Mouse (Mus musculus): ENCODE data around the gene Prickle2. TPM values are rescaled to one million over a fixed set of nuclear protein-coding genes. Genes with fewer than 3 reads are reported as not detected.

Gene Prickle2
- polyA plus RNA-seq, 1 experiment from 2014 or later: 7.4 TPM

DNA sequence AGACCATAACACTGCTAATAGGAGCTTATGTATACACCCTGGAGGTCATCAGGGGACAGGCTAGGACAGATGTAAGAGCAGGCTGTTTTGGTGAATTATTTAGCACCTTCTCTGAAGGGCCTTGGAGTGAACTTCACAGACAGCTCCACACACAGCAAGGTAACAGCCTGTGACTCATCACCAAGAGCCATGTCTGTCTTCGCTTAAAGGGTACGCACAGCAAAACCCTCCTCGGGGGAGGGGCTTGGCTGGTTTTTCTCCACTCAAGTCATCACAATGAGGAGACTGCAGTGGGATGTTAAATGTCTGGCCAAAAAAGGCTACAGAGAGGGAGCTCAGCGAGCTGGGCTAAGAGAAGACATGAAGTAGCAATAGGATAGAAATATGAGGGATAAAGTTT is 206.5 kb downstream of the Prickle2 start:
- 65% methylated on average over 4 of the region's 4 CpGs for WGBS
- Histone ChIP-seq H3K36me3 (ENCODE audit: control insufficient read depth, insufficient read depth, low read length) (no peaks in the 10 kb centered on the region), H3K9me3 (ENCODE audit: control insufficient read depth, low read length) (no peaks in the 10 kb centered on the region), H3K27ac (ENCODE audit: low read depth, low read length) (no peak overlapping the region), H3K27me3 (ENCODE audit: control insufficient read depth, insufficient read depth, low read length) (no peaks in the 10 kb centered on the region), H3K4me3 (ENCODE audit: low read length) (no peak overlapping the region), H3K4me2 (replicated peaks; ENCODE audit: low read depth, low read length) (no peak overlapping the region), H3K4me1 (ENCODE audit: control insufficient read depth, insufficient read depth, low read length) (peaks cover 6% of the 10 kb centered on the region; the same call in 1 of the 2 replicates), H3K9ac (ENCODE audit: low read depth, low read length) (no peak overlapping the region)
- ATAC-seq (ENCODE audit: low FRiP score, low TSS enrichment): no peak

DNA sequence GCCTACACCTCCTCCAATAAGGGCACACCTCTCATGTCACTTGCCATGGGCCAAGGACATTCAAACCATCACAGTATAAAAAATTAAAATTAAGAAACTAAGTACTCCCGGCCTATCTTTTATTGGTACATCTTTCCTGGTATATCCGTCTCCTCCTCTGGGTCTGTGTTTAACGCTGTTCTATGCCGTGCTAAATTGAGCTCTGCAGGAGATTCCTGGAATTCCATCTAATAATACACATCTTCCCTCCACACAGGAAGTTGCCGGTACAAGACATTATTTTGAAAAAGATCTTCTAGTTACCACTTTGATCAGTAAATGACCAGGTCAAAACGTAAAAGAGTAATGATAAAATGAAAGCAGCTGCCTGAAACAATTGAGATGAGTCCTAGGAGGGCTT is 207.4 kb downstream of the Prickle2 start:
- no peak for ATAC-seq (ENCODE audit: low FRiP score, low TSS enrichment)
- Histone ChIP-seq H3K4me3 (ENCODE audit: low read length) (no peak overlapping the region), H3K9me3 (ENCODE audit: control insufficient read depth, low read length) (no peaks in the 10 kb centered on the region), H3K4me2 (replicated peaks; ENCODE audit: low read depth, low read length) (no peak overlapping the region), H3K9ac (ENCODE audit: low read depth, low read length) (no peak overlapping the region), H3K36me3 (ENCODE audit: control insufficient read depth, insufficient read depth, low read length) (no peaks in the 10 kb centered on the region), H3K27me3 (ENCODE audit: control insufficient read depth, insufficient read depth, low read length) (no peaks in the 10 kb centered on the region), H3K27ac (ENCODE audit: low read depth, low read length) (no peak overlapping the region), H3K4me1 (ENCODE audit: control insufficient read depth, insufficient read depth, low read length) (peaks cover 6% of the 10 kb centered on the region; the same call in 1 of the 2 replicates)
- WGBS: 57% methylated on average over 6 of the region's 6 CpGs

DNA sequence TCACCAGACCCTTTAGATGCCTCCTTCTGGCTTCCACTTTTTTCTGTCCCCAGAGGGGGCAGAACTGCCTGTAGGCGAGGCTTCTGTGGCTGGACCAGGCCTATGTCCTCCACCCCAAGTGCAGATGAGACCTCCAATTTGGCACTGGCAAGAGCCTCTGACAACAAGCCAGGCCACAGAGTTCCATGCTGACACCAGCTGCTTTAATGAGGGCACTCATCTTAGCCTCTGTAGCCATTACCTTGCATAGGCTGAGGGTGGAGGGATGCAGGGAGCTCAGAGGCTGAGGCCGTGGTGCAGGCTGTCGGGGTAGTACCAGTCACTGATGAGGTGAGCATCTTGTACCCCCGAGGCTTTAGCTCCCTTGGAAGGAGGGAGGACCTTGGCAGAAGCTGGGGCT is 208.7 kb downstream of the Prickle2 start:
- no peak overlapping the region for H3K4me2 ChIP-seq (replicated peaks; ENCODE audit: low read depth, low read length)
- ATAC-seq (ENCODE audit: low FRiP score, low TSS enrichment): no peak

DNA sequence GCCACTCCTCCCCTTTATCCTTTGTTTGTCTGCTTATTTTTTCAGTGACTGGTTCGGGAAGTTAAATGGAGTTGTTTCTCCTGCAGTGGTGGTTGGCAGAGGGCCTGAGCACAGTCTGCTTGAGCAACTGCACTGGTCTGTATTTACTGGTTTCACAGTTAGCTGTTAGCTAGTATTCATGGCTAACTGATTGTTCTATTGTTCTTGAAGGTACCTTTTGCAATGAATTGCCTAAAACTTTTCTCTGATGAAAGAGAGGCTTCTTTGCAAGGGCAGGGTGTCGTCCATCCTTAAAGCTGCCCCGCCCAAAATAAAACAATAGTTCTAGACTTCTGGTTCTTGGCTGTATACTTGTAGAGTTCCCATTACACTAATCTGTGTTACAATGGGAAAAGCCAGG is 210.5 kb downstream of the Prickle2 start:
- no peak overlapping the region for H3K4me2 ChIP-seq (replicated peaks; ENCODE audit: low read depth, low read length)
- no peak for ATAC-seq (ENCODE audit: low FRiP score, low TSS enrichment)
- no peak overlapping the region for H3K4me3 ChIP-seq (ENCODE audit: low read length)
- no peak overlapping the region for H3K9ac ChIP-seq (ENCODE audit: low read depth, low read length)
- no peak overlapping the region for H3K27ac ChIP-seq (ENCODE audit: low read depth, low read length)
- H3K9me3 ChIP-seq (ENCODE audit: control insufficient read depth, low read length): no peaks in the 10 kb centered on the region
- peaks cover 6% of the 10 kb centered on the region; the same call in 1 of the 2 replicates for H3K4me1 ChIP-seq (ENCODE audit: control insufficient read depth, insufficient read depth, low read length)
- no peaks in the 10 kb centered on the region for H3K27me3 ChIP-seq (ENCODE audit: control insufficient read depth, insufficient read depth, low read length)
- WGBS: 60% methylated on average over 3 of the region's 3 CpGs
- no peaks in the 10 kb centered on the region for H3K36me3 ChIP-seq (ENCODE audit: control insufficient read depth, insufficient read depth, low read length)

More for the DNA sequence above, 208.7 kb downstream of the Prickle2 start:
- Histone ChIP-seq H3K27ac (ENCODE audit: low read depth, low read length) (no peak overlapping the region), H3K27me3 (ENCODE audit: control insufficient read depth, insufficient read depth, low read length) (no peaks in the 10 kb centered on the region), H3K4me3 (ENCODE audit: low read length) (no peak overlapping the region), H3K4me1 (ENCODE audit: control insufficient read depth, insufficient read depth, low read length) (peaks cover 6% of the 10 kb centered on the region; the same call in 1 of the 2 replicates), H3K36me3 (ENCODE audit: control insufficient read depth, insufficient read depth, low read length) (no peaks in the 10 kb centered on the region), H3K9me3 (ENCODE audit: control insufficient read depth, low read length) (no peaks in the 10 kb centered on the region), H3K9ac (ENCODE audit: low read depth, low read length) (no peak overlapping the region)
- WGBS: 72% methylated on average over 4 of the region's 4 CpGs

DNA sequence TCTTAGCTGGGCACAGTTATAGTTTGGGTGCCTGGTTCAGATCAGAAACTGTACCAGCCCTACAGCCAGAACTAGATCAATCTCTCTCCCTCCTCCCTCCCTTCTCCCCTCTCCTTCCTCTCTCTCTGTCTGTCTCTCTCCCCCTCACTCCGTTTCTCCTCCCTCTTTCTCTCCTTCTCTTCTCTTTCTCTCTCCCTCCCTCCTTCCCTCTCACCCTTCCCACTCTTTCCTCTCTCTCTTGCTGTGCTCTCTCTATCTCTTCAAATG is 224.3 kb downstream of the Prickle2 start:
- WGBS: 12% methylated on average over 1 of the region's 1 CpGs

DNA sequence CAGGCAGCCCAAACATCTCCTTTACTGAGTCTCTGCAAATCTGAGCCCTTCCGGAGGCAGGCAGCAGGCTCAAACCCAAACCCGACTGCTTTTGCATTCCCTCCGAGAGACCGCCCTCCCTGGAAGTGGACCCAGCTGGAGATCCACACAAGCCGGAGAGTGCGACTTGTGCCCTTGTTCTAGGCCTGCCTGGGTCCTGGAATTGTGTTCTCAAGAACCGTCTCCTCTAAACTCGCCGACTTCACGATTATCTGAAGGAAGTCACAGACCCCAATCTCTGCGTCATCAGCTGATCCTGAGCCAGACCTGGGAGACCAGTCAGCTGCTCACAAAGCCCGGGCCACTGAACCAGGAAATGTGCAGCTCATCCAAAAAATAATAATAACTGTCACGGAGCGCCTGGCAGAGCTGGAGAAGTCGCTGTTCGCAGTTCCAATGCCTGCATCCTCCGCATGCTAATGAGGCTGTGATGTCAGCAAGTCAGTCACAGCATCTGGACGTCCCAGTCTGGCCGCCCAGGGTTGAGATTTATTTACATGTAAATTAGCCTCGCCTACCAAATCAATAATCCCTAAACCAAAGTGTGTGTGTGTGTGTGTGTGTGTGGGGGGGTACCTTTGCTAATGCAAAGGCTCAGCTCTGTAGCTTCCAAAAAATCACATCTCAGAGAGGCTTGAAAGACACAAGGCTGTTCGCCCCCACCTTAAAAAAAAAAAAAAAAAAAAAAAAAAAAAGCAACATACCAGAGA is 224.8 kb downstream of the Prickle2 start:
- peak overlapping the region; percentile 73 for H3K4me2 ChIP-seq (replicated peaks; ENCODE audit: low read depth, low read length)
- H3K27ac ChIP-seq (ENCODE audit: low read depth, low read length): peak overlapping the region; percentile 60; the same call in 1 of the 2 replicates
- H3K9ac ChIP-seq (ENCODE audit: low read depth, low read length): peak overlapping the region; percentile 59
- H3K4me1 ChIP-seq (ENCODE audit: control insufficient read depth, insufficient read depth, low read length): no peaks in the 10 kb centered on the region
- H3K9me3 ChIP-seq (ENCODE audit: control insufficient read depth, low read length): no peaks in the 10 kb centered on the region
- WGBS: under 1% methylated on average over 21 of the region's 21 CpGs
- peak overlapping the region; percentile 40 for H3K4me3 ChIP-seq (ENCODE audit: low read length)
- H3K27me3 ChIP-seq (ENCODE audit: control insufficient read depth, insufficient read depth, low read length): no peaks in the 10 kb centered on the region
- ATAC-seq (ENCODE audit: low FRiP score, low TSS enrichment): peak; percentile 75
- H3K36me3 ChIP-seq (ENCODE audit: control insufficient read depth, insufficient read depth, low read length): no peaks in the 10 kb centered on the region

More for the DNA sequence above, 224.3 kb downstream of the Prickle2 start:
- H3K27me3 ChIP-seq (ENCODE audit: control insufficient read depth, insufficient read depth, low read length): no peaks in the 10 kb centered on the region
- no peaks in the 10 kb centered on the region for H3K36me3 ChIP-seq (ENCODE audit: control insufficient read depth, insufficient read depth, low read length)
- H3K27ac ChIP-seq (ENCODE audit: low read depth, low read length): no peak overlapping the region
- H3K4me1 ChIP-seq (ENCODE audit: control insufficient read depth, insufficient read depth, low read length): no peaks in the 10 kb centered on the region
- peak; percentile 35; the same call in 1 of the 2 replicates for ATAC-seq (ENCODE audit: low FRiP score, low TSS enrichment)
- no peak overlapping the region for H3K9ac ChIP-seq (ENCODE audit: low read depth, low read length)
- peak overlapping the region; percentile 40; the same call in 1 of the 2 replicates for H3K4me3 ChIP-seq (ENCODE audit: low read length)
- H3K9me3 ChIP-seq (ENCODE audit: control insufficient read depth, low read length): no peaks in the 10 kb centered on the region
- H3K4me2 ChIP-seq (replicated peaks; ENCODE audit: low read depth, low read length): peak overlapping the region; percentile 73

DNA sequence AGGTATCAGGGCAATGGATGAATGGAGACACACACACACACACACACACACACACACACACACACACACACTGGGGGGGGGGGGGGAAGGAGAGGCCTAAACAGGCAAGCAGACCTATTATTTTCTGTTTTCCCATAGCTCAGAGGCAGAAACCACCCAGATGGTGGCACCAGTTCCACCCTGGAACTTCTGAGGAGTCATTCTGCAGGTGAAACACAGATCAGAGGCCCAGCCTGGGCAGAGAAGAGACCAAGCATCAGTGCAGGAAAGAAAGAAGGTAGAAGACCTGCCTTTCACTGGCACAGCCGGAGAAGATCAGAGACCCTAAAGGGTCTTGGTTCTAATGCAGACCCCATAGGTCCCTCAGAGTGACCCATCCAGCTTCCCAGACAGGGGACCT is 227.3 kb downstream of the Prickle2 start:
- Histone ChIP-seq H3K27me3 (ENCODE audit: control insufficient read depth, insufficient read depth, low read length) (no peaks in the 10 kb centered on the region), H3K9me3 (ENCODE audit: control insufficient read depth, low read length) (no peaks in the 10 kb centered on the region), H3K27ac (ENCODE audit: low read depth, low read length) (no peak overlapping the region), H3K4me2 (replicated peaks; ENCODE audit: low read depth, low read length) (no peak overlapping the region), H3K36me3 (ENCODE audit: control insufficient read depth, insufficient read depth, low read length) (no peaks in the 10 kb centered on the region), H3K4me1 (ENCODE audit: control insufficient read depth, insufficient read depth, low read length) (no peaks in the 10 kb centered on the region), H3K9ac (ENCODE audit: low read depth, low read length) (no peak overlapping the region), H3K4me3 (ENCODE audit: low read length) (no peak overlapping the region)
- 94% methylated on average over 1 of the region's 1 CpGs for WGBS
- ATAC-seq (ENCODE audit: low FRiP score, low TSS enrichment): no peak

DNA sequence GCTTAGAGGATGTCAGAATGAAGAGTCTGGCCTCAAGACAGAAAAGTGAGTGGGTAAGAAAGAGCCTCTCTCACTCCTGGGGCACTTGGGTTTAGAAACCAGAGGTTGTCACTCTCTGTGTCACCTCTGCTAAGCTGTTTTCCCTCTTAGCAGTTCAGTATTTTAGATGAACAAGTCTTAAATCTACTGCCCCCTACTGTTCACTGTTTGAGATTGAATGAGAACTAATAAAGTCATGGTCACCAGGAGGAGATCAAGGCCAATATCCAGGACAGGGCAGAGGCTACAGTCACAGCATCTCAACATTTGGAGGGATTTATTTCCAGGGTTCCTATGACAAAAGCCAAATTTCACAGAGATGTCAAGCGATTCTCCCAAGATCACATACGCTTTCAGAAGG is 228.3 kb downstream of the Prickle2 start:
- Histone ChIP-seq H3K4me1 (ENCODE audit: control insufficient read depth, insufficient read depth, low read length) (no peaks in the 10 kb centered on the region), H3K36me3 (ENCODE audit: control insufficient read depth, insufficient read depth, low read length) (no peaks in the 10 kb centered on the region), H3K9me3 (ENCODE audit: control insufficient read depth, low read length) (no peaks in the 10 kb centered on the region), H3K4me3 (ENCODE audit: low read length) (no peak overlapping the region), H3K27ac (ENCODE audit: low read depth, low read length) (no peak overlapping the region), H3K9ac (ENCODE audit: low read depth, low read length) (no peak overlapping the region), H3K27me3 (ENCODE audit: control insufficient read depth, insufficient read depth, low read length) (no peaks in the 10 kb centered on the region), H3K4me2 (replicated peaks; ENCODE audit: low read depth, low read length) (no peak overlapping the region)
- WGBS: 95% methylated on average over 2 of the region's 2 CpGs
- no peak for ATAC-seq (ENCODE audit: low FRiP score, low TSS enrichment)

DNA sequence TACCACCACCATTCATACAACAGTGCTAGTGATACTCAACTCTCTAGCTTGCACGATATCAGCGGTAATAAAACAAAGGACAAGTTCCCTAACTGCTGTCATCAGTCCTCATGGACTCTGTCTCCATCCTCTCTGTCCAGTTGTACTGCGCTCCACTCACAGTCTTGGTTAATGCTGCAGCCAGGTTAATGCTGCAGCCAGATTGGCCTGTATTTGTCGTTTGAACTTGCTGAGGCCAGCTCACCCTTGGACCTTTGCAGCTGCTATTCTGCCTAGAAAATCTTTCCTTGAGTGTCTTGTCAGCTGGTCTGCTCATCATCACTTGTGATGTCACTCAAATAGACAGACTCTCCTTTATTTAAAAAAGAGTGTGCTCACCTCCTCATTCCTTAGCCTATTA is 236.5 kb downstream of the Prickle2 start:
- no peaks in the 10 kb centered on the region for H3K27me3 ChIP-seq (ENCODE audit: control insufficient read depth, insufficient read depth, low read length)
- peaks cover 18% of the 10 kb centered on the region; the same call in 1 of the 2 replicates for H3K4me1 ChIP-seq (ENCODE audit: control insufficient read depth, insufficient read depth, low read length)
- no peaks in the 10 kb centered on the region for H3K36me3 ChIP-seq (ENCODE audit: control insufficient read depth, insufficient read depth, low read length)
- H3K27ac ChIP-seq (ENCODE audit: low read depth, low read length): peak overlapping the region; percentile 42; the same call in 1 of the 2 replicates
- H3K9ac ChIP-seq (ENCODE audit: low read depth, low read length): no peak overlapping the region
- 75% methylated on average over 4 of the region's 4 CpGs for WGBS
- H3K4me3 ChIP-seq (ENCODE audit: low read length): no peak overlapping the region
- no peak overlapping the region for H3K4me2 ChIP-seq (replicated peaks; ENCODE audit: low read depth, low read length)
- no peaks in the 10 kb centered on the region for H3K9me3 ChIP-seq (ENCODE audit: control insufficient read depth, low read length)
- no peak for ATAC-seq (ENCODE audit: low FRiP score, low TSS enrichment)

Data from kidney, embryonic 14.5 days (tissue).